Mouse (Mus musculus) forebrain, embryonic 11.5 days (tissue): ENCODE results near the gene Olfr978. TPM values are rescaled to one million over a fixed set of nuclear protein-coding genes. Genes with fewer than 3 reads are reported as not detected.

ENCODE experiments used
- polyA plus RNA-seq: library from polyadenylated mRNA; unstranded; fragments of >200 nt; fragmentation: Nextera tagmentation; extraction: Ambion mirVana; gene quantifications from 2 replicates; pipeline ENCODE4 v1.2.1, GENCODE M21; 2014

Olfr978 gene
- polyA plus RNA-seq, 1 experiment from 2014 or later = not detected

Other genes with a start within 250 kb of the Olfr978 start
- not detected in 2 replicates for gene Olfr967, start 245.9 kb upstream of the Olfr978 start, polyA plus RNA-seq
- not detected in 2 replicates for gene Olfr968, start 208.9 kb upstream of the Olfr978 start, polyA plus RNA-seq
- not detected in 2 replicates for gene Olfr969, start 201.2 kb upstream of the Olfr978 start, polyA plus RNA-seq
- not detected in 2 replicates for gene Olfr970, start 183.3 kb upstream of the Olfr978 start, polyA plus RNA-seq
- not detected in 2 replicates for gene Olfr971, start 155.2 kb upstream of the Olfr978 start, polyA plus RNA-seq
- not detected in 2 replicates for gene Olfr972, start 125.7 kb upstream of the Olfr978 start, polyA plus RNA-seq
- gene Olfr229, start 84.8 kb upstream of the Olfr978 start, polyA plus RNA-seq = not detected in 2 replicates
- not detected in 2 replicates for gene Olfr974, start 54.6 kb upstream of the Olfr978 start, polyA plus RNA-seq
- not detected in 2 replicates for gene Olfr975, start 40.1 kb upstream of the Olfr978 start, polyA plus RNA-seq
- not detected in 2 replicates for gene Olfr976, start 31.0 kb upstream of the Olfr978 start, polyA plus RNA-seq
- gene Olfr979, start 11.4 kb downstream of the Olfr978 start, polyA plus RNA-seq = not detected in 2 replicates
- not detected in 2 replicates for gene Olfr980, start 17.5 kb downstream of the Olfr978 start, polyA plus RNA-seq
- gene Olfr981, start 29.4 kb downstream of the Olfr978 start, polyA plus RNA-seq = not detected in 2 replicates
- gene Olfr982, start 81.7 kb downstream of the Olfr978 start, polyA plus RNA-seq = not detected in 2 replicates
- not detected in 2 replicates for gene Olfr983, start 101.5 kb downstream of the Olfr978 start, polyA plus RNA-seq
- gene Olfr984, start 122.1 kb downstream of the Olfr978 start, polyA plus RNA-seq = not detected in 2 replicates
- not detected in 2 replicates for gene Olfr985, start 138.1 kb downstream of the Olfr978 start, polyA plus RNA-seq
- not detected in 2 replicates for gene Tmem225, start 156.0 kb downstream of the Olfr978 start, polyA plus RNA-seq
- gene Olfr986, start 188.8 kb downstream of the Olfr978 start, polyA plus RNA-seq = not detected in 2 replicates
- 8.1 and 9.0 TPM in 2 replicates for gene Zfp202, start 200.2 kb downstream of the Olfr978 start, polyA plus RNA-seq